Mouse (Mus musculus) cerebellum, postnatal 25 days (tissue): ENCODE measurements at regions not wholly inside any gene's neighbourhood (a gene's known extent, or its start where the extent isn't known, plus 50 kb on each side); places are given as distances from the start of the nearest gene placed in this dataset.

Experiments
- DNase-seq, 2 experiments: peaks; one replicate each; pipeline ENCODE4 v3.0.0; 2021; ENCODE audit warnings: mixed read lengths in 2 of 2

DNA sequence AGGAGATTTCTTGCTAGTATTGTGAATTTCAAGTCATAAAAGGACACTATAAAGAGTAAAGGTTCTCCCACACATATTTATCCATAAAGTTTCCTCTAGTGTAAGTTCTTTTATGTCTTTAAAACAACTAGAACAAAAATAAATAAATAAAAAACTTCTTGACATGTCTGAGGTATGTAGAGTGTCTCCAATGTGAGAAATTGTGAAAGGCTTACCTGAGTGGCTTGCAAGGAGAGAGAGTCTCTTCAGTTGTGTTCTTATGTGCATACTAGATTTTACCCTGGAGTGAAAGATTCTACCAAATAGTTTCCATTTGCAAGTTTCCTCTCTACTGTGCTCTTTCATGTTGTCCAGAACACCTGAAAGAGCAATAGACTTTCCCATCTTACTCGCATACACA lies 276.8 kb downstream of the Ankrd50 start:
- no peak for DNase-seq

GRCm38 (mm10) chr3:38201861-38202656 lies 282.6 kb downstream of the Ankrd50 start:
- peak; percentile 58 to 77 for DNase-seq

DNA sequence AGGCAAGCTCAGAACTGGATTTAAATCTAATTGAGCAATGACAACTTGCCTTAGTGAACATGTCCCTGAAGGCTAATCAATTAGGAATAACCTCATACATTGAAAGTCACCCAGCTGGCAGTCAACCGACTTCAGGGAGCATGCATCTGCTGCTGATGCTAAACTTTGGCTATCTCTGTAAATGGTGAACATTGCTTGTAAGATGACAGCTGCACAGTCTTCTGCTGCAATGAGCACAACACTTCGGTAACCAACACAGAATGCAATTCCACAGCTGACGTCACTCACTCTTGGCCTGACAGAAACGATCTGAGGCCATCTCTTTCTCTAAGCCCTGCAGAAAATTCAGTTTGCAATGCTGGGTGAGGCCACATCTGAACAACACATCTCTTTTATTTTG lies 290.6 kb downstream of the Ankrd50 start:
- no peak for DNase-seq

DNA sequence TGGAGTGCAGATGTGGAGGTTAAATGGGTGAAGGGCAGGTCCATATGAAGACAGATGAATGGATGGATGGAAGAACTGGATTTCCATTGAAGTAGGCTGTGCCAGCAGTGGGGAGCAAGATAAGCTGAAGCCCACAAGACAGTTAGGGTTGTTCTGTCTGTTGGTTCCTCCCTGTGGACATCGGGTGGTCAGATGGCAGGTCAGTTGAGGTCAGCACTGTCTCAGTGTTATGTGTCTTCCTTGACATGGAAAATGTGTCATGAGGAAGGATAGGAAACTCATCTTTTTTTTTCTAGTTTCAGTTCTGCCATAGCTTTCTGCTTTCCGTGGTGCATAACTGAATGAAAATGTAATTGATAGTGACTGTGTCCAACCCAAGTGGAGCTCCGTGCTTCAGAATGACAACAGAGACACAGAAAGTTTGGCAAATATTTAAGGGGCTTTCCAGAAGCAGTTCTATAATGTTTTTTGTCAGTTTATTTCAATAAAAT lies 297.2 kb downstream of the Ankrd50 start:
- DNase-seq = no peak

DNA sequence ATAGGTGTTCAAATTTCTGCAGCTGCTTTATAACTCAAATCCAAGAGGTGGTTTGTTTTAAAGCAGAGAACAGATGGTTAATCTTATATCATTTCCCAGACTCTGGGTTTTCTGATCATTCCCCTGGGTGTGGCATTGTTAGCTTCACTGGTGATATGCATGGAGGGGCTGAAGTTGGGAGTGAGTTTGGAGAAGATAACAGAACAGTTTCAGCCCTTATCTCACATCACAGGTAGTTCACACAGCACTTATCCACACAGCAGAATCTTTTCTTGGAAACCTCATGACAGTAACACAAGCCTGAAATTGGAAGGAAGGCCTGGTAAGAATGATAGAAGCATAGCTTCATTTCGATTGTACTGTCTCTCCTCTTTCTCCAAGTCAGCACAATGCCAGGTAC lies 298.1 kb downstream of the Ankrd50 start:
- no peak for DNase-seq

- DNase-seq = no peak
Measured at GRCm38 (mm10) chr3:38178295-38178694, 306.3 kb downstream of the Ankrd50 start.

DNA sequence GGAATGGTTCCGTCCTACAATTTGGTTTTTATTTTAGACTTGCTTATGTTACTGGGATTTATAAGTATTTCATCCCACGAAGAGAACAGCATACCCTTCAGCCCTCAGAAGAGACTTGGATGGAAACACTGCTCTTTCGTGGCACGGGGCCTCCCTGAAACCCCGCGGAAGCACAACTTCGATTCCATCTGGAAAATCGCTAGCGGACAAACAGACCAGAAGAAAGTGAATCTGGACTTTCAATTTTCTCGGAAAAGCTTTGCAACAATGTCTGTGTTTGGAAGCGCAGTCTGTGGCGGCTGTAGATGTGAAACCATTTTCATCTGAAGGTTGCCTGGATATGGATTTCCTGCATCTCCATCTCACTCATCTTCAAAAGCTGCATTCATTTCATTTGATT lies 308.7 kb downstream of the Ankrd50 start:
- no peak for DNase-seq

GRCm38 (mm10) chr3:38174735-38175280 lies 309.8 kb downstream of the Ankrd50 start:
- DNase-seq = no peak

GRCm38 (mm10) chr3:38152408-38152807 lies 332.2 kb downstream of the Ankrd50 start:
- no peak for DNase-seq

DNA sequence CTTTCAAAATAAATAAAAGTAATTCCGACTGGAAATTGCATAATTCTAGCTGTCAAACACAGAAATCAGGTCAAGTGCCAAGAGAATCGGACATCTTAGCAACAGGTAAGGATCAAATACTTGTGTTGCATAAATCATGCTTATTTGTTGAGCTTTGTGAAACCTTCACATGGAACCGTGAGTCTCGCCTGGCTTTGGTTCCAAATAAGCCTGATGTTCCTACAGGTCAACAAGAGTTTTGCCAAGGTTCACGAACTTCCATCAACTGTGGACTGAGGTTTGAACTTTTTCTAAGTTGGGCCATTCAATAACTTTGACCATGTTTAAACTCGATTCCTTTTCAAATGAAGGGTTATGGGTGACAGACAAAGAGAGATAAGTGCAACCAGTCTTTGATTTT lies 332.8 kb downstream of the Ankrd50 start:
- no peak for DNase-seq

DNA sequence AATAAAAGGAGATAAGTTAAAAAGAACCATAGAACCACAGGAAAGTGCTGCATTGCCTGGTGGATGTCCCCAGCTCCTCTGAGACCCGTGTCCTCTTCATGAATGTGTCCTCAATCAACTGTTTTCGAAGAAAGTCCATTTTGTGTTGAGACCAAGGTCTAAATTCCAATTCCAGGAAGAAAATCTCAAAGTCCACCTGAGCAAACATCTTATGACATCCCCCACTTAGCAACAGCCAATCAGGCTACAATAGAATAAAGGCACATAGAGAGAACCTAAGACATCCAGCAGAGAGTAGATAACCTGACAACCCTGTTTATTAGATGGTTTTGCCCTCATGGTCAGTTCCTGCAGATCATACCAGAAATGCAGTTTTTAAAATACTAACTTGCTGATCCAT lies 338.0 kb downstream of the Ankrd50 start:
- DNase-seq = no peak

DNA sequence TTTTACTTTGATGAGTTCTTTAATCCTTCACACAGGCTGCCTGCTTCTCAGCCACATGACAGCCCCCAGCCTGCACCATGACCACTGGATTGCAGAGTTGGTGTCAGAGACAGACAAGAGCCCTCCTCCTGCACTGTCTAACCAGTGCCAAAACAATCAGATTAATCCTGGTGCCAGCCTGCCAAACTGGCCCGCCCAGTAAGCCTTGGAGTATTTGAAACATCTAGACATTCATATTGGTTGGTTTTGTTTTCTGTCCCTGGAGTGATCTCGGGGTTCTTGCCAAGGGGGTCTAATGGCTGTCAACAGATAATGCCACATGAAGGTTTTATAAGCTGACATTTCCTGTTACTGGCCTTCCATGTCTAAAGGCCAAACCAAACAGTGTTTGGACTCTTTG lies 339.2 kb downstream of the Ankrd50 start:
- no peak for DNase-seq

DNA sequence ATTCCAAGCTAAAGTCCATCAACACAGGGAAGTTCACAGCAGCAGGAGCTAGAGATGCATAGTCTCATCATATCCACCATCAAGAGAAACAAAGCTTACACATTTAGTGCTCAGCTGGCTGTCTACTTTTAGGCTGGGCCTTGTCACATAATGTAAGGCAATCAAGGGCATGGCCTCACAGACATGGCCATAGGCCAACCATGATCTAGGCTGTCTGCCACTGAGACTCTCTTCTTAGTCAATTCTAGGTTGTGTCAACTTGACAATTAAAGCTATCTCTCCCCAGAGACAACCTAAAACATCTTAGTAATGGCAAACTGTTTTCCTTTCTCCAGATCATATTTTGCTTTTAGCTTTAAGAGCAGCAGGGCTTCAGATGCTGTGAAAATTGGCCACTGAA lies 340.0 kb downstream of the Ankrd50 start:
- DNase-seq = no peak

GRCm38 (mm10) chr3:38143147-38143883 lies 341.3 kb downstream of the Ankrd50 start:
- peak; percentile 42 to 66 for DNase-seq

- DNase-seq = no peak
Measured at GRCm38 (mm10) chr3:38139387-38139786, 345.3 kb downstream of the Ankrd50 start.

GRCm38 (mm10) chr3:38138014-38138413 lies 346.6 kb downstream of the Ankrd50 start:
- no peak for DNase-seq

DNA sequence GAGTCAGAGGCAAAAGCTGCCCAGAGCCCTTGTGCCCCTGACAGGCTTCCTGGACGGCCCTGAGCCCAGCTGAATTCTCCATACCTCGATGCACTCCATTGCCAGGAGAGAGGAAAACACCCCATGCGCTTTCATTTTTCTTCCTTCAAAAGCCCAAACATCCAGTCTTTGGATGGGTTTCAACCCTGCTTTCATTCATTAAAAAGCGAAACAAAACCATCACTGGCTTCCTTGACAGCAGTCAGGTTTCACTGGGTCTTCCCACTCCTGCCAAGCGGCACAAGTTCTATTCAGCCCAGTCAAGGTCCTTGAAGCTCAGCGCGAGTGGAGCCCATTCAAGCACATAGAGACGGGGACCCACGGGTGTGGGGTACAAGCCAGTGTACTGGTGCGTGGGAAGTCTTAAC lies 348.8 kb downstream of the Ankrd50 start:
- DNase-seq = no peak

GRCm38 (mm10) chr3:38134425-38134824 lies 350.2 kb downstream of the Ankrd50 start:
- no peak for DNase-seq

GRCm38 (mm10) chr3:38131887-38132220 lies 352.8 kb downstream of the Ankrd50 start:
- DNase-seq = no peak

DNA sequence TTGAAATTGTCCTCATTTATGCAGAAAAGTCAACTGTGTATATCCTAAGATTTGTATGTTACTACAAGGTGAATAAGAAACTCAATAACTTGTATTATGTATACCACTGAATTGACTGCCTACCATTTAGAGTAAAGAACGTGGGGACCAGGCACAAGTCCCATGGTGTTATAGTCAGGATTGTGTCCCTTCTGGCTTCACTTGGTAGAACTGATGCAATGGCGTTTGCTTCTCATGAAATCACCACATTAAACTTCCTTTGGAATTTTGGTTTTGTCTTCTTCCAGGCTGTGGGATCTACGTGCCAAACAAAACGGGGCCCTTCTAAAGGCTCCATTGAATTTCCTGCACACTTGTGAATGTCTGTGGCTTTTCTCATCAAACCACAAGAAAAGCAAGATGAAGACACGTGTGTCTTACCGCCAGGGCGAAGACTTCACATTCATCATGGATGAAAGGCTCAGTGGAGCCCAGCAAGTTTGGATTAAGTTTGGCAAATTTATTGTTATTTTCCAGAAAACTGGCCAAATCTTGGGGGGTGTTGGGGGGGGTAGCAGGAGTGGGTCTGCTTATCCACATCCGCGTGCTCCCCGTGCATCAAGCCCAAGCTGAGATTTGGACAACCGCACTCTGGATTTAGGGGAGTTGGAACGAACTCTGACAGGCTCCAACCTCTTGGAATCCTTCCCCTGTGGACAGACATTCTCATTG lies 353.3 kb downstream of the Ankrd50 start:
- DNase-seq = no peak

DNA sequence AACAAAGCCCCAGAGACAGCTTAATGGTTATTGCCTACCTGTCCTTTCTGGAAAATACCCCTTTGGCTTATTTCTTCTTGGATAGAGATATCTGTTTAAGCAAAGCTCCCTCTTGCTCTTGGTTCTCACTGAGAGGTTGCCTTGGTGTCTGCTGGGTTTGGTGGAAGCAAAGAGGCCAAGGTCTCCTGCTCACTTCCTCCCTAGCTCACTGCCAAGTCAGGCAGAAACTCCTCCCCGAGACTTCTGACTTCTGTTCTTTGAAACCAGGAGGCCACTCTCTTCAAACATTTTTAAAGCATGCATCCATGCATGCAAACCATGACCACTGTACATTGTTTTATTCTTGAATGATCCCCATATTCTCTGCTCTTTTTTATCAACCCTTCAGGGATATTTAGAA lies 354.6 kb downstream of the Ankrd50 start:
- no peak for DNase-seq

DNA sequence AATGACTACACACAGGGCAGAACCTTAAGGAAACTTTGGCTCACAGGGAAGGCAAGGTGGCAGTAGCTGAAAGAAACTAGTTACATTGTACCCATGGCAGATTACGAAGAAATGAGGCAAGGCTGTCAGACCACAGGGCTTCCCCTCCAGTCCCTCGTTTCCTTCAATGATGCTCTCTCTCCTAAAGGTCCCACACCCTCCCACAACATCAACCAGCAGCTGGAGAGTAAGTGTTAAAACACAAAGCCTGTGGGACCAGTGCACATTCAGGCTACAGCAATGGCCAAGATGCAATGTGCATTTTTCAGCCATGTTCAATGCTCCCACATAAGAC lies 355.5 kb downstream of the Ankrd50 start:
- DNase-seq = no peak

DNA sequence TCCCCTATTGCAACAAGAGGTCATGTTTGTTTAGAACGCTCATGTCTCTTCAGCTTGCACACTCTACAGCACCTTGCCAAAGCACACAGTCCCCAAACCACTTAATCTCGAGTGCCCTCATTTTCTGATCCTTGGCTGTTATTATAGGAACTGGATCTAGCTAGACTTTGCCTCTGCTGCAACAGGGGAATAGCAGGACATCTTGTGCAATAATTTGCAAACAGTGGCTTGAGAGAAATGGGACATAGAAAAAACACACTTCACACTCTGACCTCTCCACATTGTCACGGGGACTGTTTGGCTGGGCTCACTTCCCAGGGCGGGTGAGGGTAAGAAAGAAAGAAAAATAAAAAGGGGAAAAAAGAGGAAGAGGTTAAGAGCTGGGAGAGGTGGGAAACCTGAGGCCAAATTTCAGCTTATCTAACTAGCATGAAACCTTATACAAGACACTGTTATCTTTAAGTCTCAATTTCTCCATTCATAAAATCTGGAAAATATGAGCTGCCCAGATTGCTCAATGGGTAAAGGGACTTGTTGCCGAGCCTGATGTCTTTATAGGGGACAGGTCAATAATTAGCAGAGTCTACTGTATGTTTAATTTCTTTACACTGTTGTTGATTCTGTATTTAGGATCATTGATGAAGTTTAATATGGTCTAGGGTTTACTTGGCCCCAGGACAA lies 356.0 kb downstream of the Ankrd50 start:
- DNase-seq = no peak
